Mouse (Mus musculus) heart, adult 2 months (tissue): ENCODE results near the gene Gabbr2. TPM values are rescaled to one million over a fixed set of nuclear protein-coding genes. Genes with fewer than 3 reads are reported as not detected.

Experiments
- DNase-seq, 2 experiments: peaks; one replicate each; pipeline ENCODE4 v3.0.0; 2021
- H3K27ac ChIP-seq: fragments of 200-600 bp; 2 replicates; pipeline ENCODE4 v1.8.1; 2022
- H3K27me3 ChIP-seq: fragments of 200-500 bp; 2 replicates; pipeline ENCODE4 v1.6.1; 2012; ENCODE audit warnings: mild to moderate bottlenecking, low read length, inconsistent platforms, mixed read lengths; ENCODE audit not compliant: control insufficient read depth, insufficient read depth
- H3K36me3 ChIP-seq: fragments of 200-500 bp; 2 replicates; pipeline ENCODE4 v1.6.1; 2012; ENCODE audit warnings: low read length, inconsistent platforms; ENCODE audit not compliant: control insufficient read depth, insufficient read depth
- H3K4me1 ChIP-seq: fragments of 200-500 bp; 2 replicates; pipeline ENCODE4 v1.6.1; 2011; ENCODE audit warnings: low read length; ENCODE audit not compliant: control insufficient read depth, insufficient read depth
- H3K4me3 ChIP-seq: fragments of 200-600 bp; 2 replicates; pipeline ENCODE4 v1.8.1; 2022
- H3K79me2 ChIP-seq: fragments of 200-500 bp; replicated peaks from 2 replicates; pipeline ENCODE4 v1.6.1; 2012; ENCODE audit warnings: mild to moderate bottlenecking, inconsistent platforms, low read length, moderate library complexity, mixed read lengths; ENCODE audit not compliant: control insufficient read depth, insufficient read depth
- H3K9ac ChIP-seq: fragments of 200-500 bp; 2 replicates; pipeline ENCODE4 v1.6.1; 2012; ENCODE audit warnings: low read depth, mild to moderate bottlenecking, control low read depth, inconsistent platforms, low read length, mixed read lengths
- CTCF ChIP-seq: fragments of 200-600 bp; IDR thresholded peaks from 2 replicates; pipeline ENCODE4 v1.8.1; 2022; ENCODE audit warnings: antibody characterized with exemption, mild to moderate bottlenecking, moderate library complexity
- EP300 ChIP-seq: fragments of 200-500 bp; IDR thresholded peaks from 2 replicates; pipeline ENCODE4 v1.6.1; 2011; ENCODE audit warnings: low read depth, low read length, control low read depth; ENCODE audit not compliant: insufficient read depth
- POLR2A ChIP-seq: fragments of 200-500 bp; IDR thresholded peaks from 2 replicates; pipeline ENCODE4 v1.6.1; 2011; ENCODE audit warnings: mild to moderate bottlenecking, low read depth, low read length, control low read depth; ENCODE audit not compliant: insufficient read depth
- WGBS: fragments of 180-500 bp; shearing (Covaris S2); methylation state at CpG from one replicate; pipeline ENCODE4 v1.1.7; 2018; 5-methylcytosine and 5-hydroxymethylcytosine counted together
- intact Hi-C: fragments of 180-260 bp; cut with DNase I; formaldehyde crosslinking; loops from one replicate; pipeline ENCODE4 v1.15.1; 2025
- polyA plus RNA-seq: library from polyadenylated mRNA; depleted of rRNA; stranded (reverse); fragments of >200 nt; gene quantifications from 2 replicates; pipeline ENCODE4 v1.2.3, GENCODE M21; 2012
- total RNA-seq, 2 experiments: library from RNA; stranded (reverse); gene quantifications; 2 replicates each; pipeline ENCODE4 v1.2.3; 2021

Gene Gabbr2
- total and polyA plus RNA-seq, 3 experiments = 0.09 to 0.18 TPM; not detected in 1

DNA sequence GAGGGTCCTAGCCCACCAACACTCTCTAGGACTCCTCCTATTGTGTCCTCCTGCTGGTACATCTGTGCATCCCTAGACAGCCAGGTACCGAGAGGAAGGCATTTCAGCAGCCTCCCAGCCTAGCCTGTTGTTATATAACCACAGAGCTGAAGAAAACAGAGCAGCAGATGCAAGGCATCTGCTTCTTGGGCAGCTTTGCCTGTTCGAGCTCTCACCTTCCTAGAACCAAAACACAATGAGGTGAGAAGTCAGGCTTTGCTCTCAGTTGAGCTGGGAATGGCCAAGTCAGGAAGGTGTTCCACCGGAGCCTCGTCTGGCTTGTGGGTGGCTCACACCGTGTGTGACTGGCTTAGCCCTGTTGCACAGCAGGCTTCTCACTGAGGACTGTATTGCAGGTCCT lies 8.8 kb downstream of the Gabbr2 start:
- intact Hi-C loops = no loop called here
- Histone ChIP-seq H3K4me1 (no peaks in the 10 kb centered on the region), H3K79me2 (no peaks in the 10 kb centered on the region), H3K36me3 (no peaks in the 10 kb centered on the region), H3K27me3 (no peaks in the 10 kb centered on the region), H3K9ac (no peak overlapping the region), H3K27ac (no peak overlapping the region), H3K4me3 (no peak overlapping the region)
- no peak for DNase-seq
- TF ChIP-seq CTCF = no peak
- no peak for TF ChIP-seq POLR2A
- TF ChIP-seq EP300 = no peak
- 60% methylated on average over 5 of the region's 5 CpGs for WGBS

DNA sequence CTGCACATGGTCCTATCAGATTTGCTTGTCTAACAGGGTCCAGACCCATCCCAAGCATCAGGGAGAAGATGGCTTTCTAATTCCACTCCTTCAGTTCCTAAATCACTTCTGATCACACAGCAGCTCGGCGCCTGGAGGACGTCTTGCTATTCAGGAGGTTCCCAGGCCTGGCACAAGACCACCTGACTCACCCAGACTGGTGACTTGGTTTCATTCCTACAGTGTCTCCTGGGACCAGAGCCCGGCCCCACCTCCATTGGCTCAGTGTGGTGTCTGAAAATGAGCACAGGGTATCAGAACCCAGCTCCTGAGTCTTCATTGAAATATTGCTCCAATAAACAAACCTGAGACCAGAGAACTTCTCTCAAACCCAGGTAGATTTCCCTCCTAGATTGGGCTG lies 9.6 kb downstream of the Gabbr2 start:
- WGBS = 76% methylated on average over 4 of the region's 4 CpGs
- no peak for DNase-seq
- no peak for TF ChIP-seq CTCF
- TF ChIP-seq EP300 = no peak

DNA sequence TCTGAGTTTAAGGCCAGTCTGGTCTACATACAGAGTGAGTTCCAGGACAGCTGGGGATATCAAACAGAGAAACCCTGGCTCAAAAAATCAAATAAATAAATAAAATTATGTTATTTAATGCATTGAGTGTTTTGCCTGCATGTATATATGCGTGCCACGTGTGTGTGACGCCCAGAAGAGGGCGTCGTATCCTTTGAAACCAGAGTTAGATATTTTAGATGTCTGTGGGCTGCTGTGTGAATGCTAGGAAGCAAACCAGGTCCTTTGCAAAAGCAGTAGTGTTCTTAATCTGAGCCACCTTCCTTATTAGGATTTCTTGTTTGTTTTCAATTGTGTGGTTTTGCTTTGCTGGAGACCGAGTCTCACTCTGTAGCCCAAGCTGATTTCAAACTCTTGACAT lies 13.3 kb downstream of the Gabbr2 start:
- no peak overlapping the region for H3K27ac ChIP-seq
- no peaks in the 10 kb centered on the region for H3K79me2 ChIP-seq
- no peaks in the 10 kb centered on the region for H3K36me3 ChIP-seq
- no peak for TF ChIP-seq POLR2A
- no peak for TF ChIP-seq EP300
- no peak for TF ChIP-seq CTCF
- no peak for DNase-seq
- no peak overlapping the region for H3K9ac ChIP-seq
- intact Hi-C loops = no loop called here
- WGBS = 79% methylated on average over 6 of the region's 6 CpGs
- no peaks in the 10 kb centered on the region for H3K4me1 ChIP-seq
- no peaks in the 10 kb centered on the region for H3K27me3 ChIP-seq
- H3K4me3 ChIP-seq = no peak overlapping the region

More for the DNA sequence above, 9.6 kb downstream of the Gabbr2 start:
- H3K79me2 ChIP-seq = no peaks in the 10 kb centered on the region
- no peak overlapping the region for H3K4me3 ChIP-seq
- no peaks in the 10 kb centered on the region for H3K4me1 ChIP-seq
- H3K27me3 ChIP-seq = no peaks in the 10 kb centered on the region
- no peak overlapping the region for H3K27ac ChIP-seq
- no peak overlapping the region for H3K9ac ChIP-seq
- H3K36me3 ChIP-seq = no peaks in the 10 kb centered on the region
- intact Hi-C loops = no loop called here

DNA sequence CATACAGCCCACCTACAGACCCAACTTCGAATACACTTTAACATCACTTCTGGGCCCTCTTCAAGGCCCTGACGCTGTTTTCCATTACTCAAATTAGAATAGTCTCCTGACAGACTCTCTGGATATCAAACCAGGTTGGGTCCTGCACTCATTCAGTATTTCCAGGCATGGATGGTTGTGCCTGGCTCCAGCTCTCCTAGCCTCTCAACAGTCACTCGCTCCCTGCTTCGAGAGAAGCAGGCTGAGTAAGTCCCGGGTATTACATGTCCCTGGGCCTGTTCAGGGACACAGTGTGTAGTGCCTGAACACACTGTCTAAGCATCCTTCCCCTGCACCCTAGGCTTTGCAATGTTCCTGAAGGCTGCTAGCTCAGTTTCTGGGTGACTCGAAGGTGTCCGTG lies 14.5 kb downstream of the Gabbr2 start:
- TF ChIP-seq POLR2A = no peak
- TF ChIP-seq EP300 = no peak
- no peak for TF ChIP-seq CTCF
- H3K79me2 ChIP-seq = no peaks in the 10 kb centered on the region
- no peak overlapping the region for H3K27ac ChIP-seq
- H3K36me3 ChIP-seq = no peaks in the 10 kb centered on the region
- no peak for DNase-seq
- no peak overlapping the region for H3K4me3 ChIP-seq
- intact Hi-C loops = no loop called here
- no peaks in the 10 kb centered on the region for H3K27me3 ChIP-seq
- WGBS = 89% methylated on average over 7 of the region's 7 CpGs
- no peak overlapping the region for H3K9ac ChIP-seq
- H3K4me1 ChIP-seq = no peaks in the 10 kb centered on the region

DNA sequence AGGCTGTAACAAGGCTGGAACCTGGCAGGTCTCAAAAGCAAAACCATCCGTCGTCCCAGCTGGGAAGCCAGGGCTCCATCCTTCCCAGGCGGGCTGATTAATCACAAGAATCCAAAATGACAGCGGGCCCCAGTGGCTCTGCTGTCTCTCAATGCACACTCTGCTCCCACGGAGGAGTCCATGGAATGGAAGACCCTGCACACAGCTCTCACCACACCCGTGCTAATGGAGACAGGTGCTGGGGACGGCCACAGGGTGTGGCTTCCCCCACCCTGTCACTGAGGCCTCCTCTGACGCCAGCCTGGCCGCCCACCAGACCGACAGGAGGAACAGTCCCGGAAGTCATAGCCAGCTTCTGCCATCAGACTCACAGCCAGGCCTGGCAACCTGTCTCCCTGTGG lies 15.0 kb downstream of the Gabbr2 start:
- no peaks in the 10 kb centered on the region for H3K79me2 ChIP-seq
- H3K27me3 ChIP-seq = no peaks in the 10 kb centered on the region
- H3K36me3 ChIP-seq = no peaks in the 10 kb centered on the region
- no peak overlapping the region for H3K4me3 ChIP-seq
- no peak for DNase-seq
- H3K9ac ChIP-seq = no peak overlapping the region
- TF ChIP-seq CTCF = no peak
- intact Hi-C loops = no loop called here
- 66% methylated on average over 11 of the region's 11 CpGs for WGBS
- no peak overlapping the region for H3K27ac ChIP-seq
- H3K4me1 ChIP-seq = no peaks in the 10 kb centered on the region

DNA sequence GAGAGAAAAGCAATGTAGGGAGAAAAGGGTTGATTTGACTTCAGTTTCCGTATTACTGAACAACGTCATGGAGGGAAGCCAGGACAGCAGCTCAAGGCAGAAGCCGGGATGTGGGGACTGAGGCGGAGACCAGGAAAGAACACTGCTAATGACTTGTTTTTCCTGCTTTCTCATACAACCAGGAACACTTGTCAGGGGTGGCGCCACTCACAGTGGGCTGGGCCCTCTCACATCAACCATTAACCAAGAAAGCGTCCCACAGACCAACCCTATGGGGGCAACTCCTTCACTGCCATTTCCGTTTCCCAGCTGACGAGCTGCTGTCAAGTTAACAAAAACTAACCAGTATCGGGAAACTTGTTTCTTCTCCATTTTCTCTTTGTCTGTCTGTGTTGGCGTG lies 18.4 kb downstream of the Gabbr2 start:
- intact Hi-C loops = no loop called here
- no peaks in the 10 kb centered on the region for H3K4me1 ChIP-seq
- no peak overlapping the region for H3K27ac ChIP-seq
- no peak for DNase-seq
- no peaks in the 10 kb centered on the region for H3K36me3 ChIP-seq
- TF ChIP-seq CTCF (no peak), EP300 (no peak), POLR2A (no peak)
- H3K79me2 ChIP-seq = no peaks in the 10 kb centered on the region
- no peaks in the 10 kb centered on the region for H3K27me3 ChIP-seq
- H3K4me3 ChIP-seq = no peak overlapping the region
- 61% methylated on average over 10 of the region's 10 CpGs for WGBS
- H3K9ac ChIP-seq = no peak overlapping the region

DNA sequence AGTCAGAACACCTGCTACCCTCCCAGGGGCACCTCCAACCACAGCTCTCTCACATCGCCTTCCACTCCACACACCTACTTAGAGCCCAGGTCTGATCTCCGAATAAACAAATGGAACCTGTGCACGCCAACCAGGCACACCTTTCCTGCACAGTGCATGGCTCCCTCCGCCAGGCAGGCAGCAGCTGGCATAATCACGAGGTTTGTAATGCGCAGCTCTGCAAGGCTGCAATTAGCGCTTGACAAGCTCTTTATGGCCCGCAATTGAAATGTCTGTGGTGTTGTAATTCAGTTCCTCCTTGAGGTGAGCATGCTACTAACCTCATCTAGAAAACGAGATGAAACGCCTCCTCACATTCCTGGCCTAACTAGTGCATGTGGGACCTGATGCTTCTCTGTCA lies 23.7 kb downstream of the Gabbr2 start:
- H3K27ac ChIP-seq = no peak overlapping the region
- H3K79me2 ChIP-seq = no peaks in the 10 kb centered on the region
- intact Hi-C loops = no loop called here
- H3K9ac ChIP-seq = no peak overlapping the region
- 85% methylated on average over 10 of the region's 10 CpGs for WGBS
- no peaks in the 10 kb centered on the region for H3K4me1 ChIP-seq
- TF ChIP-seq EP300 (no peak), POLR2A (no peak), CTCF (no peak)
- no peak for DNase-seq
- H3K36me3 ChIP-seq = no peaks in the 10 kb centered on the region
- no peak overlapping the region for H3K4me3 ChIP-seq
- H3K27me3 ChIP-seq = no peaks in the 10 kb centered on the region
